Mouse (Mus musculus): ENCODE data around the gene Anp32e.

The Anp32e gene

GRCm38 (mm10) chr3:95995802-95996428 is 66.9 kb downstream of the Anp32e start, which contains the start of gene Plekho1:
TSS of gene Plekho1 (minus strand) at chr3:95996001.
- peak; percentile 66 for DNase-seq (ENCODE audit: low read depth, low spot score)

GRCm38 (mm10) chr3:95996451-95997073 is 67.5 kb downstream of the Anp32e start:
- no peak for DNase-seq (ENCODE audit: low read depth, low spot score)
